In the genomic region with DNA sequence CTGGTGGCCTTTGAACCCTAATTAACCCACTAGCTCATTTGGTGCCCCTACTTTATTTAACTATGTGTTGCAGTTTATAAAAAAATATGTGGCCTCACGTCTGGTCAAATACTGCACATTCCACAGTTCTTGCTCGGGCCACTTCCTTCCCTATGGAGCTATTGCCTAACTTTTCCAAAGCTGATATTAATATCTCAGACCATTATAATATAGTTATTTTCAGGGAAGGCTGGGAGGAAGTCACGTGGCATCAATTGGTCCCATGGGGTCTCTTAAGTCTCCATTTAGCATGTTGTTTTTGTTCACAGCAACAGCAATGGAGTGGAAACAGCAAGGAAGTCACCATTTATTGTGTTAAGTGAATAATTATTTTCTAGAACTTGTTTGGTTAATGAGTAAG, we compare ENCODE assay signal across 18 mouse cellular contexts.
A peak's percentile ranks its signal among the peaks of the same experiment; 100 is the strongest.
DNase-seq lines count a peak whose midpoint lies in the region; ATAC-seq and TF ChIP-seq lines count a peak whose summit lies in the region.
"Had no signal": no experiment of that assay in that cellular context is flagged by ENCODE, and none has a peak within 500 bp of the region (broad histone marks: within the 10 kb centered on the region; RNA-seq: fewer than 3 reads in every experiment).

No protein-coding gene starts in this region.

- peak; percentile 97 for DNase-seq in heart, adult 11 months
- DNase-seq in heart, postnatal 14 days = no peak
- DNase-seq in kidney, adult 9 months = peak; percentile 28
- peak; percentile 43 for DNase-seq in gastrocnemius, postnatal 25 days
- DNase-seq in adrenal gland, postnatal 14 days = no peak
- DNase-seq: cerebellum, adult 9-10 months; right cerebral cortex, postnatal 14 days; thymus, adult 18-20 months had no signal

- intact Hi-C loops in heart, postnatal 14 days (cut with DNase I) = no loop called here

- H3K9ac ChIP-seq in kidney, embryonic 15.5 days = no peak overlapping the region
- H3K9ac ChIP-seq: forebrain, embryonic 13.5 days; limb, embryonic 15.5 days; liver, embryonic 15.5 days had no signal

- no peak for ATAC-seq in kidney, embryonic 15.5 days (replicated peaks; ENCODE audit: low FRiP score)
- ATAC-seq: forebrain, embryonic 13.5 days; hindbrain, postnatal 0 days; intestine, postnatal 0 days; midbrain, embryonic 16.5 days had no signal

- 50% methylated on average over 3 of the region's 3 CpGs for WGBS in kidney, embryonic 15.5 days

- H3K27me3 ChIP-seq in kidney, embryonic 15.5 days = peaks cover 9% of the 10 kb centered on the region; the same call in 1 of the 2 replicates
- no peaks in the 10 kb centered on the region for H3K27me3 ChIP-seq in C2C12 (ENCODE audit: control insufficient read depth, insufficient read depth, insufficient read length)
- H3K27me3 ChIP-seq: liver, embryonic 15.5 days had no signal

- no peaks in the 10 kb centered on the region for H3K79me3 ChIP-seq in C2C12 (ENCODE audit: low read depth)

- no peak overlapping the region for H3ac ChIP-seq in C2C12 (ENCODE audit: control insufficient read depth, insufficient read length, low read depth)

- H3K79me2 ChIP-seq in C2C12 (ENCODE audit: control insufficient read depth, insufficient read depth) = no peaks in the 10 kb centered on the region

- H3K9me3 ChIP-seq in kidney, embryonic 15.5 days (replicated peaks) = no peaks in the 10 kb centered on the region
- H3K9me3 ChIP-seq: forebrain, embryonic 13.5 days; hindbrain, embryonic 10.5 days; limb, embryonic 15.5 days; liver, embryonic 15.5 days had no signal

- peaks cover 11% of the 10 kb centered on the region for H3K4me1 ChIP-seq in kidney, embryonic 15.5 days

- TF ChIP-seq CTCF in C2C12 (IDR thresholded peaks at IDR 0.05; ENCODE audit: control insufficient read depth, insufficient read depth, insufficient read length) = no peak

- H3K36me3 ChIP-seq in kidney, embryonic 15.5 days = no peaks in the 10 kb centered on the region
- no peaks in the 10 kb centered on the region for H3K36me3 ChIP-seq in C2C12 (ENCODE audit: control insufficient read depth, insufficient read depth)
- H3K36me3 ChIP-seq: hindbrain, embryonic 10.5 days; limb, embryonic 15.5 days; liver, embryonic 15.5 days had no signal

- H3K27ac ChIP-seq in kidney, embryonic 15.5 days = no peak overlapping the region
- H3K27ac ChIP-seq: forebrain, embryonic 13.5 days; hindbrain, embryonic 10.5 days; hindbrain, postnatal 0 days; limb, embryonic 15.5 days; liver, embryonic 15.5 days had no signal

- no peak overlapping the region for H3K4me2 ChIP-seq in kidney, embryonic 15.5 days
- H3K4me2 ChIP-seq: forebrain, embryonic 13.5 days; limb, embryonic 15.5 days; liver, embryonic 15.5 days had no signal

- H3K4me3 ChIP-seq in kidney, embryonic 15.5 days (replicated peaks) = no peak overlapping the region
- no peak overlapping the region for H3K4me3 ChIP-seq in C2C12 (ENCODE audit: insufficient read depth, poor library complexity, severe bottlenecking)
- H3K4me3 ChIP-seq: erythroblast, embryonic 14.5 days; forebrain, embryonic 13.5 days; hindbrain, embryonic 10.5 days; limb, embryonic 15.5 days; liver, embryonic 15.5 days had no signal

TF ChIP-seq in C2C12, 6 proteins besides CTCF, POLR2A, EP300 and RAD21:
- TF ChIP-seq MYOD1 (IDR thresholded peaks at IDR 0.05; ENCODE audit: control insufficient read depth, insufficient read length, low read depth) = no peak
- peak; percentile 82 for TF ChIP-seq USF1 (IDR thresholded peaks at IDR 0.05; ENCODE audit: low read depth)
- TF ChIP-seq MYOG (IDR thresholded peaks at IDR 0.05; ENCODE audit: control insufficient read depth, extremely low read depth, insufficient read length) = no peak
- peak; percentile 5 for TF ChIP-seq MAX (IDR thresholded peaks at IDR 0.05)
- TF ChIP-seq FOSL1 (IDR thresholded peaks at IDR 0.05; ENCODE audit: insufficient read depth, low read length, poor library complexity, severe bottlenecking) = no peak
- peak; percentile 81 for TF ChIP-seq CEBPB (IDR thresholded peaks at IDR 0.05; ENCODE audit: low read depth)

Comparison
In these comparisons a context has a peak if more than half of its experiments do, and no peak if none do; other contexts are left out.
1. DNase-seq: peak in heart, adult 11 months (single experiment), kidney, adult 9 months (single experiment) and gastrocnemius, postnatal 25 days (single experiment); none in heart, postnatal 14 days (0 of 2) and adrenal gland, postnatal 14 days (single experiment).